Mouse (Mus musculus): ENCODE data around the gene Gm49339.

DNA sequence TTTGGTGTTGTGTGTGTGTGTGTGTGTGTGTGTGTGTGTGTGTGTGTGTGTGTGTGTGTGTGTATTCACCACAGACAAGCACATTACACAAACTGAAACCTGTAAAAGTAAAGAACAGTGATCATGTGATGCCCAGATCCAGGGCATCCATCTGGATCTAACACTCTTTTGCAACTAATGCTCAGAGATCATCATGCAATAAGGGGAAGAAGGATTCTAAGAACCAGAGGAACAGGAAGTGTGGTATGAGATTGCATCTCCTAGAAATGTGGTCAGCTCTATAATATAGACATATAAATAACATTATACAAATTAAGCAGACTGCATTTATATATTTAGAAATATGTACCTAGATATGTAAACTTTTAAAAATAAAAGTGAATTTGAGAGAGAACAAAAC lies 39.6 kb downstream of the Gm49339 start:
- TF ChIP-seq CTCF (IDR thresholded peaks at IDR 0.05 in 2 of 3, conservative IDR thresholded peaks at IDR 0.05 in 1 of 3; ENCODE audit: control insufficient read depth in 1 of 3, insufficient read depth in 1 of 3, low read depth in 2 of 3, low read length in 3 of 3, poor library complexity in 1 of 3, severe bottlenecking in 1 of 3) (no peak), GATA1 (IDR thresholded peaks at IDR 0.05; ENCODE audit: low read depth, low read length) (no peak), POLR2A (IDR thresholded peaks at IDR 0.05; ENCODE audit: control insufficient read depth in 1 of 2, insufficient read depth in 1 of 2, low read depth in 1 of 2, low read length in 2 of 2, poor library complexity in 1 of 2) (no peak), MAFK (IDR thresholded peaks at IDR 0.05; ENCODE audit: borderline replicate concordance, low read depth, low read length) (no peak)
